Mouse (Mus musculus): ENCODE data around the gene Ust. TPM values are rescaled to one million over a fixed set of nuclear protein-coding genes. Genes with fewer than 3 reads are reported as not detected.

Ust gene
- polyA plus RNA-seq, 1 experiment from 2014 or later, result 0.63 TPM

DNA sequence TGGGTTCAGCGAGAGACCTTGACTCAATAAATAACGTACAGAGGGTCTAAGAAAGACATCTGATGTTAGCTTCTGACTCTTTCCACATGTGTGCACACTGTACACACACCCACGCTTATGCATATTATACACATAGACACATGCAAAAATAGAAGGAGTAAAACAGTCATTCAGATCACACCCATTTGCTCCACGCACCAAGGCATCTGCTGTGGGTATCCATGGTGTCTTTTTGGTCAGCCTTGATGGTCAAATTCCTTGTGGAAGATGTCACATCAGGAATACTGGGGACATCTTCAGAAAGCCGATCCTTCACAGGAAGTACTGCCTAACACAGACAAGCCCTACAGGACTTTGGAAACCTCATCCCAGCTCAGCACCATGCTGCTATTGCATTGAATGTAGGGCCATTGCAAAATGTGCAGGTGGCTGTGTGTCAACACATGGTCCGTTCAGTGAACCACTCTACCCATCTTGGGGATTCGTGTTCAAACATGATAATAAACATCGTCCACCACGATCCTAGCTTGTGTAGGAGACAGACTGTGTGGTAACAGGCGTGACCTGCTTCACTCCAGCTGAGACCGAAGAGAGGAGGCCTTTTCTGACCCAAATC lies 305.9 kb downstream of the Ust start:
- no peaks in the 10 kb centered on the region for H3K9me3 ChIP-seq (ENCODE audit: low read length)
- H3K9ac ChIP-seq (replicated peaks), result no peak overlapping the region
- peak; percentile 86 for ATAC-seq
- peaks cover 16% of the 10 kb centered on the region for H3K4me1 ChIP-seq (ENCODE audit: insufficient read depth)
- H3K4me3 ChIP-seq (ENCODE audit: low read depth, low read length), result no peak overlapping the region
- DNase-seq, result no peak
- WGBS (ENCODE audit: insufficient replicate concordance), result 71% methylated on average over 11 of the region's 11 CpGs
- H3K36me3 ChIP-seq (replicated peaks; ENCODE audit: insufficient read depth, low read length), result no peaks in the 10 kb centered on the region
- no peak for TF ChIP-seq EP300 (IDR thresholded peaks at IDR 0.05; ENCODE audit: low read depth)
- H3K4me2 ChIP-seq (ENCODE audit: low read depth, low read length), result no peak overlapping the region
- H3K27ac ChIP-seq (ENCODE audit: low read depth), result peak overlapping the region; percentile 60; the same call in 1 of the 2 replicates
- H3K27me3 ChIP-seq (ENCODE audit: insufficient read depth, low read length), result no peaks in the 10 kb centered on the region

DNA sequence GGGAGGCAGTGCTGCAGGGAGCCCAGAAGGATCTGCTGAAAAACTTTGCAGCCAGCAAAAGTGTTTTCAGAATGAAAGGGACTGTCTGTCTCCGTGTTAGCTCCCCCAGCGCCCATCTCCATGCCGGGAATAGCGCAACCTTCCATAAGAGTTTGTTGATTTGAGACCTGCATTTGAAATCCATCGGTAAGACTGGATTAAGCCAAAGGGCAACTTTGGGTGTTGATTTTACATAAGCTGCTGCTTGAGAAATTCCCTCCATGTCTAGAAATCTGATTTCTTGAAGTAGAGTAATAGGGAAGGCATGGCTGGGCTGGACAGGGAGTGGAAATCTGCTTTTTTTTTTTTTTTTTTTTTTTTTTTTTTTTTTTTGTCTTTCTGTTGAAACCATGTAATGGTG lies 306.9 kb downstream of the Ust start:
- WGBS (ENCODE audit: insufficient replicate concordance), result 86% methylated on average over 5 of the region's 5 CpGs
- ATAC-seq, result no peak
- no peak overlapping the region for H3K4me3 ChIP-seq (ENCODE audit: low read depth, low read length)

DNA sequence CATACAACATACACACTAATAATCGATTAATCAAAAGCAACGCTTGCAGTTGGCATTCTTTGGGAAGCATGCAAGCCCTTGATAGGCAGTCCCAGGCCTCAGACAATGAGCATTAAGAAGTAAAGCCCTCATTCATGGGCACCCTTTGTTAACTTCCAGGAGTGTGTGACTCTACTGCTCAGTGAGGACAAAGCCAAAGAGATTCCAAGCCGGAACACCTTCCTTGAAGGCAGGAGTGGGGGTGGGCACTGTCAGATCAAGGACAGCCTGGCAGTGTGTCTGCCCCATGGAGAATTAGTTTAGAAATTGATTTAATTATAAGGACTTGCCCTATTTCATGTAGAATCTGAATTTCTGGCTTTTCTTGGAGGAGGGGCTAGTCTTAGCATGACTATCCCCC lies 308.3 kb downstream of the Ust start:
- ATAC-seq, result no peak
- no peak overlapping the region for H3K4me3 ChIP-seq (ENCODE audit: low read depth, low read length)
- WGBS (ENCODE audit: insufficient replicate concordance), result 85% methylated on average over 3 of the region's 3 CpGs

More for the DNA sequence above, 306.9 kb downstream of the Ust start:
- Histone ChIP-seq H3K4me2 (ENCODE audit: low read depth, low read length) (no peak overlapping the region), H3K9ac (replicated peaks) (no peak overlapping the region), H3K27ac (ENCODE audit: low read depth) (no peak overlapping the region), H3K27me3 (ENCODE audit: insufficient read depth, low read length) (no peaks in the 10 kb centered on the region), H3K36me3 (replicated peaks; ENCODE audit: insufficient read depth, low read length) (no peaks in the 10 kb centered on the region), H3K9me3 (ENCODE audit: low read length) (no peaks in the 10 kb centered on the region), H3K4me1 (ENCODE audit: insufficient read depth) (peaks cover 16% of the 10 kb centered on the region)
- DNase-seq, result no peak
- no peak for TF ChIP-seq CTCF (IDR thresholded peaks at IDR 0.05; ENCODE audit: low read depth)
- no peak for TF ChIP-seq EP300 (IDR thresholded peaks at IDR 0.05; ENCODE audit: low read depth)

DNA sequence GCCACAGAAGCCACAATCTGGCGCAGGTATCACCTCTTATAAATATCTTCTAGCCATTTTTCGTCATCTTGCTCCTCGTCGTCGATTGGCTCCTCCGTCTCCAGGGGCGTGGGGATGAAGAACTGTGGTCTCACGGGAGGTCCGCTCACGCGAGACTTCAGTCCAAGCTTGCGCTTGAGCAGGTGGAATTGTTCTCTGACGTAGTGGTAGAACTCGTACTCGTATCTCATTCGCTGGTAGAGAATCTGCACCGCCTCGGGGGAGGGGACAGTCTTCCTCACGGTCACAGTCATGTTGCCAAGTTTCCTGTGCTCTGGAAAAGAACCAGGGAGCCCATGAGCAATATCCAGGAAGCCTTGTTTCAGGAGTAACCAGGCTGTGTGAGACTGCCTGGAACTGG lies 311.3 kb downstream of the Ust start:
- ATAC-seq, result no peak
- no peaks in the 10 kb centered on the region for H3K9me3 ChIP-seq (ENCODE audit: low read length)
- no peak for TF ChIP-seq CTCF (IDR thresholded peaks at IDR 0.05; ENCODE audit: low read depth)
- TF ChIP-seq EP300 (IDR thresholded peaks at IDR 0.05; ENCODE audit: low read depth), result no peak
- no peak overlapping the region for H3K27ac ChIP-seq (ENCODE audit: low read depth)
- no peaks in the 10 kb centered on the region for H3K36me3 ChIP-seq (replicated peaks; ENCODE audit: insufficient read depth, low read length)
- DNase-seq, result no peak
- H3K4me1 ChIP-seq (ENCODE audit: insufficient read depth), result 0 out of 2 replicates have a peak, but pooled peaks cover under 1% of the 10 kb centered on the region
- 88% methylated on average over 19 of the region's 19 CpGs for WGBS (ENCODE audit: insufficient replicate concordance)
- H3K4me2 ChIP-seq (ENCODE audit: low read depth, low read length), result no peak overlapping the region
- no peaks in the 10 kb centered on the region for H3K27me3 ChIP-seq (ENCODE audit: insufficient read depth, low read length)
- H3K9ac ChIP-seq (replicated peaks), result no peak overlapping the region
- H3K4me3 ChIP-seq (ENCODE audit: low read depth, low read length), result no peak overlapping the region

More for the DNA sequence above, 308.3 kb downstream of the Ust start:
- Histone ChIP-seq H3K27ac (ENCODE audit: low read depth) (no peak overlapping the region), H3K27me3 (ENCODE audit: insufficient read depth, low read length) (no peaks in the 10 kb centered on the region), H3K9ac (replicated peaks) (no peak overlapping the region), H3K9me3 (ENCODE audit: low read length) (no peaks in the 10 kb centered on the region), H3K36me3 (replicated peaks; ENCODE audit: insufficient read depth, low read length) (no peaks in the 10 kb centered on the region), H3K4me1 (ENCODE audit: insufficient read depth) (peaks cover 16% of the 10 kb centered on the region), H3K4me2 (ENCODE audit: low read depth, low read length) (no peak overlapping the region)
- no peak for DNase-seq
- TF ChIP-seq CTCF (IDR thresholded peaks at IDR 0.05; ENCODE audit: low read depth), result no peak
- no peak for TF ChIP-seq EP300 (IDR thresholded peaks at IDR 0.05; ENCODE audit: low read depth)

DNA sequence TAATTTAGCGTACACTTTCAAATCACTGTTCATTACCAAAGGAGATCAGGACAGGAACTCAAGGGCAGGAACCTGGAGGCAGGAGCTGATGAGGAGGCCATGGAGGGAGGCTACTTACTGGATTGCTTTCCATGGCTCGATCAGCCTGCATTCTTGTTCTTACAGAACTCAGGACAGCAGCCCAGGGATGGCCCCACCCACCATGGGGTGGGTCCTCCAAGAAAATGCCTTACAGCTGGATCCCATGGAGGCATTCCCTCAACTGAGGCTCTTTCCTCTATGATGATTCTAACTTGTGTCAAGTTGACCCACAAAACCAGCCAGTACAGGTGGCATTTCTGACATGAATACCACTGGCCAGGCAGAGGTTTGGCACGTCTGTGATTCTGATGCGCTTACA lies 314.9 kb downstream of the Ust start:
- Histone ChIP-seq H3K4me2 (ENCODE audit: low read depth, low read length) (no peak overlapping the region), H3K36me3 (replicated peaks; ENCODE audit: insufficient read depth, low read length) (no peaks in the 10 kb centered on the region), H3K9me3 (ENCODE audit: low read length) (no peaks in the 10 kb centered on the region), H3K27me3 (ENCODE audit: insufficient read depth, low read length) (no peaks in the 10 kb centered on the region), H3K4me3 (ENCODE audit: low read depth, low read length) (no peak overlapping the region), H3K9ac (replicated peaks) (no peak overlapping the region), H3K4me1 (ENCODE audit: insufficient read depth) (no peaks in the 10 kb centered on the region), H3K27ac (ENCODE audit: low read depth) (no peak overlapping the region)
- 85% methylated on average over 4 of the region's 4 CpGs for WGBS (ENCODE audit: insufficient replicate concordance)
- TF ChIP-seq CTCF (IDR thresholded peaks at IDR 0.05; ENCODE audit: low read depth) (no peak), EP300 (IDR thresholded peaks at IDR 0.05; ENCODE audit: low read depth) (no peak)
- DNase-seq (no peak), ATAC-seq (no peak)

DNA sequence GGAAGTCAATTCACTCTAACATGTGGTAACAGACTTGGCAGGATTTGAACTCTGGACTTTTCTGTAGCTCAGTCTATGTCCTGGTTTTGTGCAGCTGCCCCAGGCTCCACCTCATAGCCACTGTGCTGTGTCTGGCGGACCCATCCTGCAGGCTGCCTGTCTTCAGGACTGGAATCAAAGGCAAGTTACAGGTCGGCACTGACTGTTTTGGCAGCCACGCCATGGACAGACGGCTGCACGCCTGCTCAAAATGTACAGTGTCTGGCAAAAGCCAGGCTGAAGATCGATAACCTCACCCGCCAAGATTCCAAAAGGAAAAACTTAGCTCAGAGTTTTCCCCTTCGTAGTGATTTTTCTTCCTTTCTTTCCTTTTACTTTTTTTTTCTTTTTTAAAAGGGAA lies 318.8 kb downstream of the Ust start:
- no peak for DNase-seq

More for the DNA sequence above, 318.8 kb downstream of the Ust start:
- Histone ChIP-seq H3K4me3 (ENCODE audit: low read depth, low read length) (no peak overlapping the region), H3K9ac (replicated peaks) (no peak overlapping the region), H3K27ac (ENCODE audit: low read depth) (no peak overlapping the region), H3K4me1 (ENCODE audit: insufficient read depth) (0 out of 2 replicates have a peak, but pooled peaks cover 4% of the 10 kb centered on the region), H3K9me3 (ENCODE audit: low read length) (no peaks in the 10 kb centered on the region), H3K27me3 (ENCODE audit: insufficient read depth, low read length) (no peaks in the 10 kb centered on the region), H3K4me2 (ENCODE audit: low read depth, low read length) (no peak overlapping the region), H3K36me3 (replicated peaks; ENCODE audit: insufficient read depth, low read length) (no peaks in the 10 kb centered on the region)
- TF ChIP-seq EP300 (IDR thresholded peaks at IDR 0.05; ENCODE audit: low read depth) (no peak), CTCF (IDR thresholded peaks at IDR 0.05; ENCODE audit: low read depth) (no peak)
- 80% methylated on average over 8 of the region's 8 CpGs for WGBS (ENCODE audit: insufficient replicate concordance)
- no peak for ATAC-seq
